Mouse (Mus musculus) kidney, postnatal 0 days (tissue): Measurements from ENCODE around the gene Gm20388. TPM values are rescaled to one million over a fixed set of nuclear protein-coding genes. Genes with fewer than 3 reads are reported as not detected.

ENCODE experiments used
- ATAC-seq: fragments of 200-750 bp; cut with Nextera tagmentation; replicated peaks from 2 replicates; pipeline ENCODE4 v1.8.0; 2017; ENCODE audit warnings: low read depth, moderate number of reproducible peaks, moderate TSS enrichment, moderate library complexity; ENCODE audit not compliant: low FRiP score
- DNase-seq: peaks from one replicate; pipeline ENCODE4 v3.0.0-alpha.2; 2016; ENCODE audit warnings: low spot score
- H3K27ac ChIP-seq: fragments of 300-500 bp; sonication (generic); 2 replicates; pipeline ENCODE4 v1.5.1; 2014; ENCODE audit warnings: mild to moderate bottlenecking
- H3K27me3 ChIP-seq: fragments of 300-500 bp; sonication (generic); 2 replicates; pipeline ENCODE4 v1.6.1; 2014; ENCODE audit warnings: low read length, mixed read lengths; ENCODE audit not compliant: insufficient read depth
- H3K36me3 ChIP-seq: fragments of 300-500 bp; sonication (generic); 2 replicates; pipeline ENCODE4 v1.6.1; 2014; ENCODE audit warnings: low read length, mixed read lengths; ENCODE audit not compliant: insufficient read depth
- H3K4me1 ChIP-seq: fragments of 300-500 bp; sonication (generic); replicated peaks from 2 replicates; pipeline ENCODE4 v1.6.1; 2014; ENCODE audit warnings: antibody characterized with exemption, low read length, mixed read lengths; ENCODE audit not compliant: insufficient read depth
- H3K4me2 ChIP-seq: fragments of 300-500 bp; sonication (generic); 2 replicates; pipeline ENCODE4 v1.6.1; 2014; ENCODE audit warnings: mild to moderate bottlenecking, low read length, moderate library complexity, mixed read lengths
- H3K4me3 ChIP-seq: fragments of 300-500 bp; sonication (generic); replicated peaks from 2 replicates; pipeline ENCODE4 v1.5.1; 2014; ENCODE audit warnings: low read depth, low read length
- H3K9ac ChIP-seq: fragments of 300-500 bp; sonication (generic); 2 replicates; pipeline ENCODE4 v1.6.1; 2014; ENCODE audit warnings: low read depth, low read length
- H3K9me3 ChIP-seq: fragments of 300-500 bp; sonication (generic); replicated peaks from 2 replicates; pipeline ENCODE4 v1.6.1; 2016; ENCODE audit warnings: low read length, inconsistent platforms, mixed read lengths
- CTCF ChIP-seq: IDR thresholded peaks from 2 replicates; pipeline ENCODE4 v1.5.1; 2016; ENCODE audit warnings: antibody characterized with exemption, low read depth, mild to moderate bottlenecking, moderate library complexity
- WGBS: fragments of 180-500 bp; shearing (Covaris S2); extraction: QIAGEN DNeasy Blood & Tissue Kit; methylation state at CpG from one replicate; pipeline ENCODE4 v1.1.7; 2014; 5-methylcytosine and 5-hydroxymethylcytosine counted together
- polyA plus RNA-seq: library from polyadenylated mRNA; unstranded; fragments of >200 nt; fragmentation: Nextera tagmentation; extraction: Ambion mirVana; gene quantifications from 2 replicates; pipeline ENCODE4 v1.2.1, GENCODE M21; 2015

The Gm20388 gene
- polyA plus RNA-seq, 1 experiment from 2014 or later = not detected

DNA sequence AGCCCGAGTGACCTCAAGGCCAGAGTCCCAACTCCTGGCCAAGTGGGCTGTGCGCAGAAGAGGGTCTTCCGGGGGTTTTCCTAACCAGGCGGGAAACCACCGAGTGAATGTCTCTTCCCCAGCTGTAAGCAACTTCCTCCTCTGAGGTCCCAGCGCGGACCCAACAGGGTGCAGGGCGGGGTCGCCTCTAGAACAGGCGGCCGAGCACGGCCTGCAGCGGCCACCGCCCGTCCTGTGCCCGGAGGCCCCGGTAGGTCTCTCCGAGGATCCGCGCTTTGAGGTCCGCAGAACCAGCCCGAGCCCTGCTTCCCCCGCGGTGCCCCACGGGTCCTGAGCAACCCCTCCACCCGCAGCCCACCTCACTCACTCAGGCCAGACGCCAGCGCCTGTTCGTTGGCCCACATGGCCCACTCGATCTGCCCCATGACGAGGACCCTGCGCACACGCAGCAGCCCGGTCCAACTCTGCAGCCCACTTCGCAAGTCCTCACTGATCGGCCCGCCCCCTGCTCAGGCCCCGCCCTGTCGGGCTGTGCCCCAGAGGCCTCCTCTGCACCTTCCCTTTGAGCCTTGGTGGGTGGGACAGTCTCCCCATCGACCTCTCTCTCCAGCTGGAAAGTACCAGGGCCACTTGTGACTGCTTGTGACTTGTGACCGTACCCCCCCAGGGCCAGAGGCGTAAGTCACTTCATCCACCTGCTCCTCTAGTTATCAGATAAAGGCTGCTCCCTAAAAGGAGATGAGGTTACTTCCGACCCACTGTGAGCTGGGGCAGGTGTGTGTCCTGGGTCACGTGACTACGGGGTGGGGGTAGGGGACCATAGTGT lies 2522.0 kb downstream of the Gm20388 start, which contains the start of gene Cyba:
TSS of gene Cyba (minus strand) at position 488 of the 826 bp plus-strand sequence.
- Histone ChIP-seq H3K27ac (peak within 1 kb of the TSS; percentile 78), H3K36me3 (0 out of 2 replicates have a peak, but pooled peaks cover 9% of the 10 kb centered on the region), H3K4me1 (peaks cover 23% of the 10 kb centered on the region), H3K4me2 (peak within 1 kb of the TSS; percentile 84), H3K9me3 (no peaks in the 10 kb centered on the region), H3K4me3 (peak within 1 kb of the TSS; percentile 55), H3K9ac (peak within 1 kb of the TSS; percentile 73), H3K27me3 (no peaks in the 10 kb centered on the region)
- 4% methylated on average over 44 of the region's 45 CpGs for WGBS
- ATAC-seq = peak; percentile 83
- peak; percentile 79 for DNase-seq
- no peak for TF ChIP-seq CTCF

DNA sequence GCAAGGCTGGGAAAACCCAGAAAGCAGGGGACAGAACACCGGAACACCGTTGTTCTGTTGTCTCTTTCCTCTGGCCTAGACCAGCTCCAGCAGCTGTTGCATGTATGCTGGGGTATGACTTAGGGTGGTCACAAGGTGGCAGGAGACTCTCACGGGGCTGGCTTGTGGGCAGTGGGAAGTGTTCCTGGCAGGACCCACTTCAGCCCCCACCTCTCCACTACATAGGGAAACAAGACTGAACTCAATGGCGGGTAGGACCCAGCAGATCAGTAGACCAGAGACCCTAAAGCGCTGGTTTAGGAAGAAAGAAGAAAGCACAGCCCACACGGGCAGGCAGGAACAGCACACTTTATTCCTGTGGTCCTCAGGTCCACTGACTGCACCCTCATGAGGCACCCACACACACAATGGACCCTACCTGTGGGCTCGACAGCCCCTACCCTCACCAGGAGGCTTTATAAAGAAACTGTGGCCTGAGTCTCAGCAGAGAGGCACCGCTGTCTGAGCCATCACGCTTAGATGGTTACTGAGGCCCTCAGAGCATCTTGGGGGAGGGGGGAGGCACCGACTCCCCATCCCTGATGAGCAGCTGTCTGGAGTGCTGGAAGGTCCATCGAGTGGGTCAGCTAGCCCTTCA lies 2522.7 kb downstream of the Gm20388 start:
- ATAC-seq (peak; percentile 16), DNase-seq (peak; percentile 22)
- no peak overlapping the region for H3K4me3 ChIP-seq
- no peaks in the 10 kb centered on the region for H3K9me3 ChIP-seq
- TF ChIP-seq CTCF = peak; percentile 62
- H3K9ac ChIP-seq = peak overlapping the region; percentile 73; the same call in 1 of the 2 replicates
- peak overlapping the region; percentile 84 for H3K4me2 ChIP-seq
- 0 out of 2 replicates have a peak, but pooled peaks cover 9% of the 10 kb centered on the region for H3K36me3 ChIP-seq
- H3K27ac ChIP-seq = peak overlapping the region; percentile 78; the same call in 1 of the 2 replicates
- 60% methylated on average over 11 of the region's 11 CpGs for WGBS
- H3K27me3 ChIP-seq = no peaks in the 10 kb centered on the region
- H3K4me1 ChIP-seq = peaks cover 27% of the 10 kb centered on the region

DNA sequence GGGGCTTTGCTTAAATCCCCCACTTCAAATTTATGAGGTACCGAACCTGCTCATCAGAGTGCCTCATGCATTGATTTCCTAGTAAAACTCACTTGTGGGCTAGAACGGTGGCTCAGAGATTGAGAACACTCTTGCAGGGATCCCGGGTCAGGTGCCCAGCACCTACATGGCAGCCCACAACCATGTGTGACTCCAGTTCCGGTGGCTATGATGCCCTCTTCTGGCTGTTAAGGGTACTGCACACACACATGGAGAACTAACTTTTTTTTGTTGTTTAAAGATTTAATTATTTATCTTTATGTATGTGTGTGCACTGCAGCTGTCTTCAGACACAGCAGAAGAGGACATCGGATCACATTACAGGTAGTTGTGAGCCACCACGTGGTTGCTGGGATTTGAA lies 2524.7 kb downstream of the Gm20388 start:
- Histone ChIP-seq H3K27ac (no peak overlapping the region), H3K4me2 (no peak overlapping the region), H3K36me3 (0 out of 2 replicates have a peak, but pooled peaks cover 9% of the 10 kb centered on the region), H3K9me3 (no peaks in the 10 kb centered on the region), H3K9ac (no peak overlapping the region), H3K4me1 (peaks cover 23% of the 10 kb centered on the region), H3K4me3 (no peak overlapping the region), H3K27me3 (no peaks in the 10 kb centered on the region)
- peak; percentile 59 for TF ChIP-seq CTCF
- 93% methylated on average over 6 of the region's 6 CpGs for WGBS
- DNase-seq (no peak), ATAC-seq (no peak)

GRCm38 (mm10) chr8:122436146-122436545 lies 2525.5 kb downstream of the Gm20388 start:
- Histone ChIP-seq H3K9ac (no peak overlapping the region), H3K4me1 (peaks cover 19% of the 10 kb centered on the region), H3K27me3 (no peaks in the 10 kb centered on the region), H3K27ac (no peak overlapping the region), H3K36me3 (0 out of 2 replicates have a peak, but pooled peaks cover 9% of the 10 kb centered on the region), H3K9me3 (no peaks in the 10 kb centered on the region), H3K4me2 (no peak overlapping the region), H3K4me3 (no peak overlapping the region)
- ATAC-seq (no peak), DNase-seq (no peak)
- TF ChIP-seq CTCF = no peak
- WGBS = 94% methylated on average over 9 of the region's 9 CpGs

DNA sequence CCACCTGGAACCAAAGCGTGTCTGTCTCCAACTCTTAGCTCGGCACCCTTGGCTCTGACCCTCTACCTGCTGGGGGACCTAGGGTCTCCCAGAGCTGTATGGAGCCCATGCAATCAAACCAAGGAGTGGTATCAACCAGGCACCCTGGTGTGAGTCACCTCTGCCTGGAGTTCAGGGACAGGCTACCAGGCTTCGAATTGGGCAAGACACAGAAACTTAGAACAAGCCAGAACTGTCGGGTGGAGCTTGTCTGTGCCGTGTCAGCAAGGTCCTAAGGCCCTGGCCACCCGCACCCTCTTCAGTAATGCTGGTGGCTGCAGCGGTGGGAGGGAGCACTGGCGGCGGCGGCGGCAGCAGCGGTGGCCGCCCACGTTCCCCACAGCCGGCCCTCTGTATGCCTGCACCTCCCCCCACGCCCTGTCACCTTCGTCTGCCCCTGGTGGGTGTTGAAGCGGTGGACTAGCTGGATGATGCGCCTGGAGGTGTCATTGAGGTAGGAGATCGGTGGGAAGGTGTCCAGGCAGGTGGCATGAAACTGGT lies 2526.0 kb downstream of the Gm20388 start:
- WGBS = 73% methylated on average over 20 of the region's 20 CpGs

More for the DNA sequence above, 2526.0 kb downstream of the Gm20388 start:
- H3K9ac ChIP-seq = no peak overlapping the region
- no peaks in the 10 kb centered on the region for H3K9me3 ChIP-seq
- no peak overlapping the region for H3K27ac ChIP-seq
- peaks cover 14% of the 10 kb centered on the region for H3K4me1 ChIP-seq
- TF ChIP-seq CTCF = no peak
- DNase-seq (no peak), ATAC-seq (no peak)
- H3K27me3 ChIP-seq = no peaks in the 10 kb centered on the region
- 0 out of 2 replicates have a peak, but pooled peaks cover 9% of the 10 kb centered on the region for H3K36me3 ChIP-seq
- no peak overlapping the region for H3K4me2 ChIP-seq
- no peak overlapping the region for H3K4me3 ChIP-seq
